Mouse (Mus musculus): ENCODE data around the gene Dct.

Dct gene

DNA sequence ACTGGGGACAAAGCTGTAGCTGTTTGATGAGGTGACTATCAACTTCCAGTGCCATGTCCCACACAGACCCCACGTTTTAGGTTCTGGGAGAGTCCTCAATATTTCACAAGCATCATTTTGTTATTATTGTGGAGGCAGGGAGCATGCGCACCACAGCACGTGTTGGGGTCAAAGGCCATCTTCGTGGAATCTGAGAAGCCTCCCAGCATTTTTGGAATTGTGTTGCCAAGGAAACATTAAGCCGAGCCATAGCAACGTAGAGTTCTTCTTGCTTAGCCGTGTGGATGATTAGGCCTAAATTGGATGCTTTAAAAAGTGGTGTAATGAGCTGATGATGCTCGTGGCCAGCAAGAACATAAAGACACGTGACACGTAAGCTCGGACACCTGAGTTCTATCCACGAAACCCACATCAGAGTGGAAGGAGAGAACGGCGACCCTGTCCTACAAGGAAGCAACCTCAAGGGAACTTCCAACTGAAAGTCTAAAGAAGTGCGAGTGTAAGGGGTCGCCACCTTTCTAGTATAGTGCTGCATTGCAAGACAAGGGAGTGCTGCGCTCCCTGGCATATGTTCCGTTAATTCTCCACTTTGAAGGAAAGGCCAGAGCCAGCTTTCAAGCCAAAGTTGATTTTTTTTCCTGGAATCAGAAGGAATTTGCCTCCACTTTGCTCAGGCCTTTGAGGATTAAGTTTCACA, 9.8 kb downstream of the Dct start:
- DNase-seq = peak; percentile 55

DNA sequence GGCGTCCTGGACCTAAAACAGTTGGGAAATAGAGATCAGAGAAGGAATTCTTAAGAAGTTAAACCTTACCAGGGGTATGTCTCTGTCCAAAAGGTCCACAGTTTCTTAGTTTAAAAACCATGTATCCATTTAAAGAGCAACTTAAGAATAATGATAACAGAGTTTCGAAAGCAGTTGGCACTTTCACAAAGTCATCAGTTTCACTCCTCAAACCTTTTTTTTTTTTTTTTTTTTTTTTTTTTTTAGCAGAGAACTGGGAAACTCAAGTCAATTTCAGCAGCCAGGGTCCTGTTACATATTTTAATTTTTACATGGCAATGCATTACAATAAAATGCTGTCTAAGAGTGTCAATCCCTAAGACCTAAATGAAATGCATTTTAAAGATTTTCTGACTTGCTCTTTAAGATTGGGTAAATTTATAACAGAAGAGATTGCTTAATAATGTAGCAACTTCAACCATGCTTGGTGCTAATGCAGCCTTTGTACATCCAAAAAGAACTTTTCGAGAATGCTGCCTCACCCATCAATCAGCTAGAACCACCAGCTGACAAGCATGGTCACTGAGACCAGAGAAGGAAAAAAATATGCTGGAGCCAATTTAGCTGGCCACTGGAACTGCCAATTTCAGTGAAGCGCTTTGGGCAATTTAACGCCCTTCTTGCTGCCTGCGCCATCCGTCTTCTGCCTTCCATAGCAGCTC, 11.3 kb downstream of the Dct start:
- DNase-seq = no peak

GRCm38 (mm10) chr14:118039074-118039473, 13.0 kb downstream of the Dct start:
- no peak for DNase-seq

DNA sequence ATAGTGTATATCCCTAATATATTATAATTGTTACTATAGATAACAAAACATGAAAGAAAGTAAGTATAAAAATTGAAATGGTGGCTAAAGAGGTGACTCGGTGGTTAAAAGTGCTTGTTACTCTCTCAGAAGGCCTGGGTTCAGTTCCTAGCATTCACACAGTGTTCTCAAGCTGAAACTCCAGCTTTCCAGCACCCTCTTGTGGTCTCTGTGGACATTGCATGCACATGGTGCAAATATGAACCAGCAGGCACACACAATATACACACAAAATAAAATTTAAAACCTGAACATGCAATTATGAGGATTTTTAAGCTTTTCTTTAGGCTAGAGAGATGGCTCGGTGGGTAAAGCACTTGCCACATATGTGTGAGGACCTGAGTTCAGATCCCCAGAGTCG, 24.5 kb downstream of the Dct start:
- DNase-seq = no peak

- no peak for DNase-seq
Observed at GRCm38 (mm10) chr14:118021867-118022543, 30.0 kb downstream of the Dct start.

DNA sequence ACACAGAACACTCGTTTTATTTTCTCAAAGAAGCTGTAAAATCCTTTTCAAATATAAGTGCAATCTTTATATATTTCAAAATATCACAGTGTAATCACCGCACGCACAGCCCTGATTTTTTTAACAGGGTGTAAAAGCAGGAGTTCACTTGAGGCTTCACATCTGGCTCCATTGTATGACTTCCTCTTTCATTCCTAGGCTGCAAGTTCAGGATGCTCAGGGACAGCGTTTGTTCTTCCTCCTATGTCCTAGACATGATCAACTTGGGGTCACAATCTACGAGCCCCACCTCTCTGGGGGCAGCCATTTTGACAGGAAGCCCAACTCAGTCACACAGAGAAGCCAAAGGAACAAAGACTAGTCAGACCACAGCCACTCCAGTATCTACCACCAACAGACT, 32.7 kb downstream of the Dct start:
- DNase-seq = no peak

DNA sequence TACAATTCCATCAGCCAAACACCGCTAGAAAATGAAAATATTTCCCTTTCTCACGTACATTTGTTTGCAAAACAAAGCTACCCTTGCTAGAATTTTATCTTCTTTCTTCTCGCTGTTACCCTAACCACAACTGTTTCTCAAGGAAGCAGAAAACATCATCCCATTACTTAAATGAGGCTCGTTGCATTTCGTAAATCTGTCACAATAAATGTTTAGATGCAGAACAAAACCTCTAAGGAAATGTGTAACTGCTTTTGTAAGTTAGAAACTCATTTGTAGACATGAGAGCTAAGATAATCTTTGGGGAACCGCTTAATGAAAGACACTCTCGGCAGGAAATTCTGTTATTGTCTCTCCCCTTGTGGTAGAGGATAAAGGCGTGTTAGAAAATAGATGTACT, 38.8 kb downstream of the Dct start:
- no peak for DNase-seq

DNA sequence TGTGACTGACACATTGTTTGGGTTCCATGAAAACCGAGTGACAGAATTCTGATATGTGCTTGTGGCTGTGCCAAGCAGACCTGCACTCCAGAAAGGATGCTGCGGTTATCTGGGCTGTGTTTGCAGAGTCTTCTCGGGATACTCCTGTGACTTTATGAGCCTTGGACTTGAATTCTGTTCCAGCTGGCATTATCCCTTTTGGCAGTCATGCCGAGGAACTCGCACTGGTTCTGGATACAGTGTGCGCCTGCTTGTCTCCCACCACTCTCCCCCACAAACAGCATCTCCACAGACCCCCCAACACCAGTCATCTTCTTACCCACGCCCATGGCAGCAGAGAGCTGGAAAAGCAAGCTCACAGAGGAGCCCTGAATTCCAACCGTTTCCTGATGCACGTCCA, 42.5 kb downstream of the Dct start:
- no peak for DNase-seq

- DNase-seq = peak; percentile 79
Observed at GRCm38 (mm10) chr14:118005697-118006096, 46.3 kb downstream of the Dct start.

DNA sequence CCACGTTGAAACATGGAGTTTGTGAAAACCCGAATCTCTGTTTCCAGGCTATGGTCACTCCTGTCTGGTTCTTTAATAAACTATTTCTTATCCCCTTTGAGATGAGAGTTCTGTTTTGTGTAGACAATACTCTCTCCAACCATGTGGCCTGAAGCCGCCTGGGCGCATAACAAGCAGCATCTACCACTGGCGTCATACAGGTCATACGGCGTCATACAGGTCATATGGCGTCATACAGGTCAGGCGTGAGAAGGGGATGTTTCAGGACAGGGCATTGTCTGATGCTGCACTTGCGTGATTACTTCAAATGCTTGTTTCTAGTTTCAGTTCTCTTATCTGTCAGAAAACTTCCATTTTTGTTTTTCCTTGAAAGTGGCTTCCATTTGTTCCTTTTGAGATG, 47.6 kb downstream of the Dct start:
- no peak for DNase-seq

DNA sequence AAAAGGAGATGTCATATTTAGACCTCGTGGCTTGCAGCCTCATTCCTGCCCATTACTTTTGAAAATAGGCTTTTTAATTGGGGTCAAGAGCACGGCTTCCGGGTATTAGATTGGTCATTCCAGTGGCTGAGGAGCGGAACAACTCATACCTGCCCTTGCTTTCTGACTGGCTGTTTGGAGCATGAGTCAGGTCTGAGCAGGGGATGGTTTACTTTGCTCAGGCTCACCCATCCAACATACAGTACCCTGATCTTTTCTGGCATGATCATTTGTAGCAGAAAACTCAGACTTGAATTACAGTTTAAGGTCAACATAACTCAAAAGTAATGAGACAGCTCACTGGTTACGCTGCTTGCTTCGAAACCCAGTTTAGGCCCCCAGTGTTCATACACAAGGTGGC, 58.2 kb downstream of the Dct start:
- no peak for DNase-seq

DNA sequence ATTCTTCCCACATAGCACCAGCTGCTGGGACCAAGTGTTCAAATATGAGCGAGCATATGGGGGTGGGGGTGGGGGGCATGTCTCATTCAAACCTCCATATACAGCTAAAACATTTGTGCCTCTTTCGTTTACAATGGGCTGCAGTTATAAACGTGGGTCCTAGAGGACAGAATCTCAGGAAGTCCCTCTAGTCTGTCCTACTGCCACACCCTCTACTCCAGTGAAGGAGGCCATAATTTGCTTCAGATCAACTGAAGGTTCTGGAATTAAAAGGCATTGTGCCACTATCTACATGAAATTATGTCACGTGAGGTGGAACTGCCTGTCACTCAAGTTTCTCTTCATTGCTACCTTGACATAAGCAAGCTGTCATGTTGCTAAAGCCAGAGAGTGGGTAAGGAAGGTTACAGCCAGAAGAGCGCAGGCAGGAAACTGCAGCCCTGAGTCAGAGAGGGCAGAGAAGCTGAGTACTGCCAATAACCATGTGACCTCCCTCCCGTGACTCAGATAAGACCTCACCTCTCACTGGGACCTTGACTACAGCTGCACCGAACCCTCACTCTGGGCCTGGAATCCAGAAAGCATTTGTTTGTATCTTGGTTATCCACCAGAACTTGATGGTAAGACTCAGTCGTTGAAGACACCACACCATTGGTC, 59.3 kb downstream of the Dct start:
- DNase-seq = no peak

DNA sequence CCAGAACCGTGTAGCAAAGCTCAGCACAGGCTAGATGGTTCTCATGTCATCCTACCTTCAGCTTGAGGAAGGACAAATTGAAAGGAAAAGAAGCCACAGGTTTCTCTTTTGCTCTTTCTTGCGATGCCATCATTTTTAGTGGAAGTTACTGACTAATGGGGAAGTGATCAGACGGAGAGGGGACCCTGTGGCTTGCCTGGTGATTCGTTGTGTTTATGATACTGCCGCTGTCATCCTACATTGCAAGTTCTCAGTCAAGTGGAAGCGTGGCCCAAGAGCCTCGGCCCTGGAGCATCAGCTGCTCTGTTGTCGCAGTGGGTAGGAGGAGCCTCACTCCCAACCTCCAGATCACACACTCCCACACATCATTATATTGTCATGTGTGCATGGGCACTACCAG, 61.8 kb downstream of the Dct start:
- peak; percentile 26 for DNase-seq

DNA sequence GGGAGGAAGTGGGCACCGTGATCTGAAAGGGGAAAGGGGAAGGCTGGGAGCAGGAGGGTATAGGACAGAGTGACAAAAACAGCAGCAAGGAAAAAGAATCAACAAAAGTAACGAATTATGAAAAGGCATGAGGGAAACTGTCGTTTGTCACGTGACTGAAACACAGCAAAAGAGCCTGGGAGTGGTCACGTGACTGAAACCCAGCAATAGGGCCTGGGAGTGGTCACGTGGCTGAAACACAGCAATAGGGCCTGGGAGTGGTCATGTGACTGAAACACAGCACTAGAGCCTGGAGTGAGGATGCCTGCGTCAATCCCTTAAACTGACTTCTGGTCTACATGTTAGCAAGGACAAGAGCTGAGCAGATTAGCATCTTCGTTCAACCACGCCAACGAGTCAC, 63.6 kb downstream of the Dct start:
- no peak for DNase-seq

DNA sequence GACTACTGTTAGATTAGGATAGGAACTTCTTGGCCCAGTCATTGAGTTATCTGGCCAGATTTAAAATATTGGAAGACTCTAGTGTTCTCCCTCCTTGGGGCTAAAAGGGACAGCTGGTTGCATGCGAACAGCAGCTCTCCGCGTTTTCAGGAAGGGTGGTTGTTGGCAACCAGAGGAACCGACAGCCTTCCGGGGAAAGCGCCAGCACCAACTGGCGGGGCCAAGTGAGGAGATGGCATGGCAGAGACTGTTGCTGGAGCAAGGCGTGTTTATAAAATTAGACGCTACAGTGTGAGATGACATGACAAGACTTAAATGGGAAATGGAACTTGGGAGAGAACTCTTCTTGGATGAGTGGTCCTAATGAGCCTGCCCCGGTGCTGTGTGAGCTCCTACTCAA, 70.5 kb downstream of the Dct start:
- DNase-seq = no peak

GRCm38 (mm10) chr14:117972576-117972975, 79.5 kb downstream of the Dct start:
- DNase-seq = no peak

All from retina, postnatal 1 day (tissue).